Mouse (Mus musculus): Measurements from ENCODE around the gene E430018J23Rik. TPM values are rescaled to one million over a fixed set of nuclear protein-coding genes. Genes with fewer than 3 reads are reported as not detected.
"Not testable (repeated sequence)": the region's sequence is repeated elsewhere in the genome, so short reads cannot be mapped to it uniquely, and the experiment has no call there.

E430018J23Rik gene
- polyA plus RNA-seq, 1 experiment from 2014 or later: 4.9 TPM

DNA sequence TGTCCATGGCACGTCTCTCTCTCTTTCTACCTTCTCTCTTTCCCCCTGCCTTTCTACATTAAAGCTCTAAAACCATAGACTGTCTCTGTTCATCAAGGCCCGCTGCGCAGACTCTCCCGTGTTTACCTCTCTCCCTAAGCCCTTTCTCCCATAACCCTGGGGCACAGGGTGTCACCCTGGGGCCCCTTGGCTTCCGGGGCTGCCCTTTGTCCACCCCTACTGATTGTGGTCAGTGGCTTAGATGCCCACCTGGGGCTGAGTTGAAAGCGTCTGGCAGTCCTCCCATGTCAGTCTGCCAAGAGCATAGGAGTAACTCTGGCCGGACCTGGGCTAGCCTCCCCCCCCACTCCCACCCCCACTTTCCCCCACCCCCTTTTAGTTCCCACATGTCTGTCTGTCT is 3.1 kb downstream of the E430018J23Rik start:
- H3K27me3 ChIP-seq (ENCODE audit: control insufficient read depth, insufficient read depth, low read length): no peaks in the 10 kb centered on the region
- 75% methylated on average over 7 of the region's 7 CpGs for WGBS (ENCODE audit: insufficient replicate concordance)

GRCm38 (mm10) chr7:127388201-127388600 is 5.2 kb downstream of the E430018J23Rik start:
- H3K27me3 ChIP-seq (ENCODE audit: control insufficient read depth, insufficient read depth, low read length); H3K4me1 ChIP-seq (ENCODE audit: control insufficient read depth, insufficient read depth, low read length); H3K36me3 ChIP-seq (ENCODE audit: control insufficient read depth, insufficient read depth, low read length); ATAC-seq (replicated peaks; ENCODE audit: insufficient number of reproducible peaks, low FRiP score, low TSS enrichment); H3K9me3 ChIP-seq (replicated peaks; ENCODE audit: control insufficient read depth, low read length); H3K4me3 ChIP-seq (ENCODE audit: low read depth, low read length); H3K4me2 ChIP-seq; H3K9ac ChIP-seq (ENCODE audit: low read depth, low read length); H3K27ac ChIP-seq (ENCODE audit: low read depth, low read length): not testable (repeated sequence)

More for the DNA sequence above, 3.1 kb downstream of the E430018J23Rik start:
- H3K27ac ChIP-seq (ENCODE audit: low read depth, low read length): no peak overlapping the region
- H3K36me3 ChIP-seq (ENCODE audit: control insufficient read depth, insufficient read depth, low read length): no peaks in the 10 kb centered on the region
- H3K4me1 ChIP-seq (ENCODE audit: control insufficient read depth, insufficient read depth, low read length): peaks cover 13% of the 10 kb centered on the region
- H3K9ac ChIP-seq (ENCODE audit: low read depth, low read length): no peak overlapping the region
- H3K9me3 ChIP-seq (replicated peaks; ENCODE audit: control insufficient read depth, low read length): no peaks in the 10 kb centered on the region
- no peak overlapping the region for H3K4me3 ChIP-seq (ENCODE audit: low read depth, low read length)
- ATAC-seq (replicated peaks; ENCODE audit: insufficient number of reproducible peaks, low FRiP score, low TSS enrichment): no peak
- no peak overlapping the region for H3K4me2 ChIP-seq

DNA sequence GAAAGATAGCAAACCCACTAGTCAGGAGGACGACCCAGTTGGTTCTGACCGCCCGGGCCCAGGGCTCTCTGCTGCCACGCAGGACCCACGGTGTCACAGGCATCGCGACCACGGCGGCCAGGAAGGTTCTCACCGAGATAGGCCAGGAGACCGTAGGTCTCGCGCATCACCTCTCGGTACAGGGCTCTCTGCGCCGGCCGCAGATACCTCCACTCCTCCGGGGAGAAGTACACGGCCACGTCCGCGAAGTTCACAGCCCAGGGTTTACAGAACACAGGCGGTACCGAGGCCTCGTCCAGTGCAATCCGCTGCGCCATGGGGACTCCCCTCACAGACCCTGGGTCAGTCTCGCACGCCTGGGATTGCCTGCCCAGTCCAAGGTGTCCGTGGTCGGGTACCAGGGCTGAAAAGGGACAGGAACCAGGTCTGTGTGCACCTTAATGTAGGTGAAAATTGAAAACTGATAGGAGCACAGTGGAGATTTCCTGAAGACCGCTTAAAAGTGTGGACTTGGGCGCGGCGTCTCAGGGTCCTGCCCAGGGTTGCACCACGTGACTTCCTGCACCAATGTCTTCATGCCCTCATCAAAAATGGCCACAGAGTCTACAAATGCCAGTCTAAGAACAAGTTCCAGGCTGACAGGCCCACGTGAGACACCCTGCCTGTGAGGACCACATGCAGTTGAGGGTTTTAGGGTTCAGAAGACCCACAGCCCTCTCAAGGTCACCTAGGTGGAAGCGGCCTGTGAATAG is 6.6 kb downstream of the E430018J23Rik start, which contains the start of gene 9130019O22Rik:
Gene 9130019O22Rik (minus strand): TSS at position 526 of the 752 bp plus-strand sequence.
- Histone ChIP-seq H3K9me3 (replicated peaks; ENCODE audit: control insufficient read depth, low read length) (no peaks in the 10 kb centered on the region), H3K4me1 (ENCODE audit: control insufficient read depth, insufficient read depth, low read length) (no peaks in the 10 kb centered on the region), H3K4me3 (ENCODE audit: low read depth, low read length) (peak within 1 kb of the TSS; percentile 58), H3K27ac (ENCODE audit: low read depth, low read length) (no peak within 1 kb of the TSS), H3K36me3 (ENCODE audit: control insufficient read depth, insufficient read depth, low read length) (peaks cover 6% of the 10 kb centered on the region; the same call in 1 of the 2 replicates), H3K27me3 (ENCODE audit: control insufficient read depth, insufficient read depth, low read length) (no peaks in the 10 kb centered on the region), H3K4me2 (peak within 1 kb of the TSS; percentile 76), H3K9ac (ENCODE audit: low read depth, low read length) (peak within 1 kb of the TSS; percentile 84)
- 13% methylated on average over 38 of the region's 38 CpGs for WGBS (ENCODE audit: insufficient replicate concordance)
- ATAC-seq (replicated peaks; ENCODE audit: insufficient number of reproducible peaks, low FRiP score, low TSS enrichment): peak; percentile 86

DNA sequence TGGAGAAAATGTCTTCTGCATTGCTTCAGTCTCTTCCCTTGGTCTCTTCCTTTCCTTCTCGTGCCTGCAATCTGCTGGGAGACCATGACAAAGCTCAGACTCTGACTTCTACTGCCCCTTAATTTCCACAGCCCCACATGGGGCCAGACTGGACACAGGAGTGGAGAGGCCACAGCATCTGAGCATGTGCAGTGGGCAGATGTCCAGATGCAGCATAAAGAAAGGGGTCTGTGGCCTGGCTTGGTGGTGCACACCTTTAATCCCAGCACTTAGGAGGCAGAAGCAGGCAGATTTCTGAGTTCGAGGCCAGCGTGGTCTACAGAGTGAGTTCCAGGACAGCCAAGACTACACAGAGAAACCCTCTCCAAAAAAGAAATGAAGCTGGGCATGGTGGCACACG is 7.9 kb downstream of the E430018J23Rik start:
- not testable (repeated sequence) for H3K4me3 ChIP-seq (ENCODE audit: low read depth, low read length); H3K36me3 ChIP-seq (ENCODE audit: control insufficient read depth, insufficient read depth, low read length); H3K27ac ChIP-seq (ENCODE audit: low read depth, low read length); H3K4me1 ChIP-seq (ENCODE audit: control insufficient read depth, insufficient read depth, low read length); H3K9me3 ChIP-seq (replicated peaks; ENCODE audit: control insufficient read depth, low read length); H3K4me2 ChIP-seq; H3K9ac ChIP-seq (ENCODE audit: low read depth, low read length); ATAC-seq (replicated peaks; ENCODE audit: insufficient number of reproducible peaks, low FRiP score, low TSS enrichment); H3K27me3 ChIP-seq (ENCODE audit: control insufficient read depth, insufficient read depth, low read length)
- 86% methylated on average over 4 of the region's 4 CpGs for WGBS (ENCODE audit: insufficient replicate concordance)

DNA sequence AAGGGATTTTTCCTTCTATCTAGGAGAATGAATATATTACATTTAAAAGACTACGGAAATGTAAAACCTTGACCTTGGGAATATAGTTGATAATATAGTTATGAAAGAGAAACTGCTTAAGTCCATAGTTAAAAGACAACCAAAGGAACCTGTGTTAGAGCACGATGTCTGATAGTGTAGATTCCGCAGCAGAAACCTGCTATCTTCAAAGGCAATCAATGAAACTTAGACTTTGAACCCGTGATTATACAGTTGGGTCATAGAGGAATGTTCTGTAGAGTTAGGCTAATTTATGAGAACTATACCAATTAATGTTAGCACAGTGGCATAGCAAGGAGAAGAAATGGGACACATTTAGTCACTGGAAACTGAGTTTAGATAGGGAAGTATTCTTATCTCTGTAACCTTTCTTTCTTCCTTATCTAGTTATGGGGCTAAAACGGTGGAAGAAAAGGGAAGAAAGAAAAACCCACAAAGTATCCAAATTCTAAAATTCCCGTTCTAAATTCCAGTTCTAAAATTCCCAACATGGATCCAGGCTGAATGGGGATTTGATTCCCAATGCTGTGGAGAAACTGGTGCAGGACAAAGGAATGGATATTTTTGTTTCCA is 15.0 kb downstream of the E430018J23Rik start:
- no peak overlapping the region for H3K4me2 ChIP-seq
- WGBS (ENCODE audit: insufficient replicate concordance): 60% methylated on average over 6 of the region's 6 CpGs
- no peak for ATAC-seq (replicated peaks; ENCODE audit: insufficient number of reproducible peaks, low FRiP score, low TSS enrichment)
- H3K36me3 ChIP-seq (ENCODE audit: control insufficient read depth, insufficient read depth, low read length): 0 out of 2 replicates have a peak, but pooled peaks cover 3% of the 10 kb centered on the region
- H3K4me1 ChIP-seq (ENCODE audit: control insufficient read depth, insufficient read depth, low read length): no peaks in the 10 kb centered on the region
- H3K27me3 ChIP-seq (ENCODE audit: control insufficient read depth, insufficient read depth, low read length): no peaks in the 10 kb centered on the region
- H3K4me3 ChIP-seq (ENCODE audit: low read depth, low read length): no peak overlapping the region
- no peak overlapping the region for H3K27ac ChIP-seq (ENCODE audit: low read depth, low read length)
- H3K9ac ChIP-seq (ENCODE audit: low read depth, low read length): no peak overlapping the region
- H3K9me3 ChIP-seq (replicated peaks; ENCODE audit: control insufficient read depth, low read length): no peaks in the 10 kb centered on the region

DNA sequence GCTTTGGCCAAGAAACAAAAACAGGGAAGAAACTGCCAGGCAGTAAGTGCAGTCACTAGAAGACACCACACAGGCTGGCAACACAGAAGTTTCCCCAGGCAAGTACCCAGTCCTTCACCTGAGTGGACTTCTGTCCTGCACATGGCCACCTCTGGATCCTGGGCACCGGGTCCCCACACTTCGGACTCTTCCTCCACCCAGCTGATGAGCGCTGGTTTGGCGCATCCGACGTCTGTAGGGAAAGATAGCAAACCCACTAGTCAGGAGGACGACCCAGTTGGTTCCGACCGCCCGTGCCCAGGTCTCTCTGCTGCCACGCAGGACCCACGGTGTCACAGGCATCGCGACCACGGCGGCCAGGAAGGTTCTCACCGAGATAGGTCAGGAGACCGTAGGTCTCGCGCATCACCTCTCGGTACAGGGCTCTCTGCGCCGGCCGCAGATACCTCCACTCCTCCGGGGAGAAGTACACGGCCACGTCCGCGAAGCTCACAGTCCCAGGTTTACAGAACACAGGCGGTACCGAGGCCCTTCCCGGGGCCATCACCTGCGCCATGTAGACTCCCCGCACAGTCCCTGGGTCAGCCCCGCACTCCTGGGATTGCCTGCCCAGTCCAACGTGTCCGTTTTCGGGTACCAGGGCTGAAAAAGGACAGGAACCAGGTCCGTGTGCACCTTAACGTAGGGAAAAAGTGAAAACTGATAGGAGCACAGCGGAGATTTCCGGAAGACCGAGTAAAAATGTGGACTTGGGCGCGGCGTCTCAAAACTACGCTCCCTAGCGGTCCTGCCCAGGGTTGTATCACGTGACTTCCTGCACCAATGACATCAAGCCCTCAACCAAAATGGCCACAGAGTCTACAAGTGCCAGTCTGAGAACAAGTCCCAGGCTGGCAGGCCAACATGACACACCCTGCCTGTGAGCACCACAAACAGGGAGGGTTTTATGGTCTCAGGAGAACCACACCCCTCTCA is 17.9 kb downstream of the E430018J23Rik start, which contains the start of gene Zfp747:
Gene Zfp747 (minus strand): TSS at position 780 of the 975 bp plus-strand sequence.
- peak; percentile 93 for ATAC-seq (replicated peaks; ENCODE audit: insufficient number of reproducible peaks, low FRiP score, low TSS enrichment)
- Histone ChIP-seq H3K4me2 (peak within 1 kb of the TSS; percentile 83), H3K4me3 (ENCODE audit: low read depth, low read length) (peak within 1 kb of the TSS; percentile 73), H3K27ac (ENCODE audit: low read depth, low read length) (peak within 1 kb of the TSS; percentile 50), H3K9ac (ENCODE audit: low read depth, low read length) (peak within 1 kb of the TSS; percentile 81)
- not testable (repeated sequence) for H3K27me3 ChIP-seq (ENCODE audit: control insufficient read depth, insufficient read depth, low read length); H3K9me3 ChIP-seq (replicated peaks; ENCODE audit: control insufficient read depth, low read length); H3K4me1 ChIP-seq (ENCODE audit: control insufficient read depth, insufficient read depth, low read length); H3K36me3 ChIP-seq (ENCODE audit: control insufficient read depth, insufficient read depth, low read length)
- 3% methylated on average over 49 of the region's 49 CpGs for WGBS (ENCODE audit: insufficient replicate concordance)

- H3K9ac ChIP-seq (ENCODE audit: low read depth, low read length); H3K36me3 ChIP-seq (ENCODE audit: control insufficient read depth, insufficient read depth, low read length); H3K9me3 ChIP-seq (replicated peaks; ENCODE audit: control insufficient read depth, low read length); H3K27me3 ChIP-seq (ENCODE audit: control insufficient read depth, insufficient read depth, low read length); ATAC-seq (replicated peaks; ENCODE audit: insufficient number of reproducible peaks, low FRiP score, low TSS enrichment); H3K4me2 ChIP-seq; H3K4me1 ChIP-seq (ENCODE audit: control insufficient read depth, insufficient read depth, low read length); H3K27ac ChIP-seq (ENCODE audit: low read depth, low read length); H3K4me3 ChIP-seq (ENCODE audit: low read depth, low read length): not testable (repeated sequence)
- WGBS (ENCODE audit: insufficient replicate concordance): 77% methylated on average over 3 of the region's 3 CpGs
Observed at GRCm38 (mm10) chr7:127371870-127372269, 21.6 kb downstream of the E430018J23Rik start.

GRCm38 (mm10) chr7:127371213-127371612 is 22.2 kb downstream of the E430018J23Rik start:
- no peak for ATAC-seq (replicated peaks; ENCODE audit: insufficient number of reproducible peaks, low FRiP score, low TSS enrichment)
- H3K9me3 ChIP-seq (replicated peaks; ENCODE audit: control insufficient read depth, low read length): no peaks in the 10 kb centered on the region
- no peak overlapping the region for H3K9ac ChIP-seq (ENCODE audit: low read depth, low read length)
- no peak overlapping the region for H3K27ac ChIP-seq (ENCODE audit: low read depth, low read length)
- H3K4me2 ChIP-seq: no peak overlapping the region
- 59% methylated on average over 2 of the region's 2 CpGs for WGBS (ENCODE audit: insufficient replicate concordance)
- 0 out of 2 replicates have a peak, but pooled peaks cover 3% of the 10 kb centered on the region for H3K36me3 ChIP-seq (ENCODE audit: control insufficient read depth, insufficient read depth, low read length)
- no peaks in the 10 kb centered on the region for H3K27me3 ChIP-seq (ENCODE audit: control insufficient read depth, insufficient read depth, low read length)
- no peaks in the 10 kb centered on the region for H3K4me1 ChIP-seq (ENCODE audit: control insufficient read depth, insufficient read depth, low read length)
- H3K4me3 ChIP-seq (ENCODE audit: low read depth, low read length): no peak overlapping the region
